Mouse (Mus musculus) heart, embryonic 12.5 days (tissue): ENCODE measurements around the gene Vstm5. TPM values are rescaled to one million over a fixed set of nuclear protein-coding genes. Genes with fewer than 3 reads are reported as not detected.

Experiments used
- polyA plus RNA-seq: library from polyadenylated mRNA; unstranded; fragments of >200 nt; fragmentation: Nextera tagmentation; extraction: Ambion mirVana; gene quantifications from 2 replicates; pipeline ENCODE4 v1.2.1, GENCODE M21; 2016

The Vstm5 gene
- polyA plus RNA-seq, 1 experiment from 2014 or later, result 3.9 TPM

Other genes with a start within 250 kb of the Vstm5 start
- gene Panx1, start 193.6 kb upstream of the Vstm5 start, polyA plus RNA-seq, result 25.6 and 26.1 TPM in 2 replicates
- gene Hephl1, start 126.9 kb upstream of the Vstm5 start, polyA plus RNA-seq, result not detected in 2 replicates
- 20.6 and 23.6 TPM in 2 replicates for gene Med17, start 40.9 kb downstream of the Vstm5 start, polyA plus RNA-seq
- gene Taf1d, start 67.2 kb downstream of the Vstm5 start, polyA plus RNA-seq, result 44.8 and 48.2 TPM in 2 replicates
- 6.2 and 6.3 TPM in 2 replicates for gene 4931406C07Rik, start 67.4 kb downstream of the Vstm5 start, polyA plus RNA-seq
- 14.8 and 15.5 TPM in 2 replicates for gene Cep295, start 118.7 kb downstream of the Vstm5 start, polyA plus RNA-seq